Mouse (Mus musculus): ENCODE data around the gene Calcoco2.

GRCm38 (mm10) chr11:96145622-96146270 is 34.0 kb upstream of the Calcoco2 start:
- TF ChIP-seq GATA1 (IDR thresholded peaks at IDR 0.05; ENCODE audit: low read length) (no peak), TAL1 (IDR thresholded peaks at IDR 0.05; ENCODE audit: low read length) (no peak)
